Mouse (Mus musculus) embryonic facial prominence, embryonic 12.5 days (tissue): ENCODE measurements around the gene Inhbe. TPM values are rescaled to one million over a fixed set of nuclear protein-coding genes. Genes with fewer than 3 reads are reported as not detected.

Experiments used
- polyA plus RNA-seq: library from polyadenylated mRNA; unstranded; fragments of >200 nt; fragmentation: Nextera tagmentation; extraction: Ambion mirVana; gene quantifications from 2 replicates; pipeline ENCODE4 v1.2.1, GENCODE M21; 2016

The Inhbe gene
- polyA plus RNA-seq, 1 experiment from 2014 or later: 0.03 TPM

Other genes starting within 250 kb of the Inhbe start
- gene Os9, start 233.3 kb downstream of the Inhbe start, polyA plus RNA-seq: 72.9 and 75.7 TPM in 2 replicates
- 4.6 and 6.2 TPM in 2 replicates for gene B4galnt1, start 189.2 kb downstream of the Inhbe start, polyA plus RNA-seq
- 1.9 and 3.0 TPM in 2 replicates for gene Slc26a10, start 173.8 kb downstream of the Inhbe start, polyA plus RNA-seq
- gene Arhgef25, start 164.3 kb downstream of the Inhbe start, polyA plus RNA-seq: 85.0 and 96.5 TPM in 2 replicates
- gene Dtx3, start 158.7 kb downstream of the Inhbe start, polyA plus RNA-seq: 172 and 173 TPM in 2 replicates
- gene Pip4k2c, start 142.8 kb downstream of the Inhbe start, polyA plus RNA-seq: 29.0 and 30.5 TPM in 2 replicates
- gene Kif5a, start 91.1 kb downstream of the Inhbe start, polyA plus RNA-seq: 13.5 and 16.8 TPM in 2 replicates
- 199 and 213 TPM in 2 replicates for gene Dctn2, start 88.0 kb downstream of the Inhbe start, polyA plus RNA-seq
- gene Mbd6, start 65.4 kb downstream of the Inhbe start, polyA plus RNA-seq: 17.2 and 23.3 TPM in 2 replicates
- gene Mars, start 42.6 kb downstream of the Inhbe start, polyA plus RNA-seq: 138 and 142 TPM in 2 replicates
- gene Arhgap9, start 32.4 kb downstream of the Inhbe start, polyA plus RNA-seq: 1.8 and 2.6 TPM in 2 replicates
- 15.5 and 16.4 TPM in 2 replicates for gene Gli1, start 12.4 kb downstream of the Inhbe start, polyA plus RNA-seq
- gene Inhbc, start 16.0 kb upstream of the Inhbe start, polyA plus RNA-seq: 0.09 TPM in 1 of 2 replicates, not detected in the other
- 44.9 and 53.0 TPM in 2 replicates for gene R3hdm2, start 25.9 kb upstream of the Inhbe start, polyA plus RNA-seq
- 5.9 and 7.9 TPM in 2 replicates for gene Stac3, start 147.3 kb upstream of the Inhbe start, polyA plus RNA-seq
- gene Ndufa4l2, start 160.6 kb upstream of the Inhbe start, polyA plus RNA-seq: 2.9 and 3.4 TPM in 2 replicates
- 82.4 and 88.2 TPM in 2 replicates for gene Shmt2, start 168.0 kb upstream of the Inhbe start, polyA plus RNA-seq
- gene Nxph4, start 180.1 kb upstream of the Inhbe start, polyA plus RNA-seq: 6.5 and 8.0 TPM in 2 replicates